Mouse (Mus musculus) heart, embryonic 10.5 days (tissue): ENCODE measurements around the gene Mast4. TPM values are rescaled to one million over a fixed set of nuclear protein-coding genes. Genes with fewer than 3 reads are reported as not detected.

Source experiments
- DNase-seq: peaks from one replicate; pipeline ENCODE4 v3.0.0-alpha.2; 2017; ENCODE audit warnings: low spot score
- H3K27ac ChIP-seq: fragments of 300-500 bp; sonication (generic); 2 replicates; pipeline ENCODE4 v1.5.1; 2016; ENCODE audit warnings: mild to moderate bottlenecking
- H3K27me3 ChIP-seq: fragments of 300-500 bp; sonication (generic); 2 replicates; pipeline ENCODE4 v1.6.1; 2016; ENCODE audit warnings: mild to moderate bottlenecking; ENCODE audit not compliant: poor library complexity, insufficient read depth, severe bottlenecking
- H3K36me3 ChIP-seq: fragments of 300-500 bp; sonication (generic); 2 replicates; pipeline ENCODE4 v1.6.1; 2016; ENCODE audit warnings: mild to moderate bottlenecking, moderate library complexity
- H3K4me1 ChIP-seq: fragments of 300-500 bp; sonication (generic); 2 replicates; pipeline ENCODE4 v1.6.1; 2016; ENCODE audit warnings: mild to moderate bottlenecking
- H3K4me3 ChIP-seq: fragments of 300-500 bp; sonication (generic); 2 replicates; pipeline ENCODE4 v1.5.1; 2016; ENCODE audit warnings: mild to moderate bottlenecking, moderate library complexity
- H3K9me3 ChIP-seq: fragments of 300-500 bp; sonication (generic); 2 replicates; pipeline ENCODE4 v1.6.1; 2016; ENCODE audit warnings: mild to moderate bottlenecking, moderate library complexity
- WGBS: fragments of 180-500 bp; shearing (Covaris S2); methylation state at CpG from one replicate; pipeline ENCODE4 v1.1.7; 2016; 5-methylcytosine and 5-hydroxymethylcytosine counted together
- polyA plus RNA-seq: library from polyadenylated mRNA; unstranded; fragments of >200 nt; fragmentation: Nextera tagmentation; extraction: Ambion mirVana; gene quantifications from 2 replicates; pipeline ENCODE4 v1.2.1, GENCODE M21; 2016

Gene Mast4
- polyA plus RNA-seq, 1 experiment from 2014 or later: 33.2 TPM

- no peak for DNase-seq
- Histone ChIP-seq H3K4me3 (peak overlapping the region; percentile 88), H3K27ac (peak overlapping the region; percentile 83), H3K27me3 (peaks cover 31% of the 10 kb centered on the region), H3K9me3 (no peaks in the 10 kb centered on the region), H3K4me1 (peaks cover 24% of the 10 kb centered on the region), H3K36me3 (no peaks in the 10 kb centered on the region)
- under 1% methylated on average over 74 of the region's 74 CpGs for WGBS
These were observed 501 bp downstream of the Mast4 start for GRCm38 (mm10) chr13:103333601-103334391.

- Histone ChIP-seq H3K27me3 (peaks cover 31% of the 10 kb centered on the region), H3K4me3 (peak overlapping the region; percentile 88), H3K36me3 (no peaks in the 10 kb centered on the region), H3K4me1 (peaks cover 24% of the 10 kb centered on the region), H3K27ac (no peak overlapping the region), H3K9me3 (no peaks in the 10 kb centered on the region)
- 3% methylated on average over 17 of the region's 17 CpGs for WGBS
- DNase-seq: no peak
These were observed 1.1 kb downstream of the Mast4 start for GRCm38 (mm10) chr13:103333153-103333552.

- no peak overlapping the region for H3K27ac ChIP-seq
- 7% methylated on average over 9 of the region's 9 CpGs for WGBS
- H3K36me3 ChIP-seq: no peaks in the 10 kb centered on the region
- H3K4me1 ChIP-seq: peaks cover 24% of the 10 kb centered on the region
- no peaks in the 10 kb centered on the region for H3K9me3 ChIP-seq
- H3K4me3 ChIP-seq: peak overlapping the region; percentile 88; the same call in 1 of the 2 replicates
- peaks cover 31% of the 10 kb centered on the region for H3K27me3 ChIP-seq
- no peak for DNase-seq
These were observed 1.6 kb downstream of the Mast4 start for GRCm38 (mm10) chr13:103332731-103333130.

- 60% methylated on average over 7 of the region's 7 CpGs for WGBS
- peaks cover 29% of the 10 kb centered on the region for H3K27me3 ChIP-seq
- no peak overlapping the region for H3K27ac ChIP-seq
- H3K36me3 ChIP-seq: no peaks in the 10 kb centered on the region
- no peak for DNase-seq
- no peaks in the 10 kb centered on the region for H3K9me3 ChIP-seq
- peaks cover 31% of the 10 kb centered on the region for H3K4me1 ChIP-seq
- H3K4me3 ChIP-seq: no peak overlapping the region
These were observed 3.2 kb downstream of the Mast4 start for GRCm38 (mm10) chr13:103331096-103331495.

- Histone ChIP-seq H3K27ac (no peak overlapping the region), H3K27me3 (peaks cover 20% of the 10 kb centered on the region), H3K4me3 (no peak overlapping the region), H3K36me3 (no peaks in the 10 kb centered on the region), H3K9me3 (no peaks in the 10 kb centered on the region), H3K4me1 (peaks cover 12% of the 10 kb centered on the region; the same call in 1 of the 2 replicates)
- DNase-seq: no peak
- 78% methylated on average over 16 of the region's 16 CpGs for WGBS
These were observed 6.0 kb downstream of the Mast4 start for GRCm38 (mm10) chr13:103328299-103328698.

GRCm38 (mm10) chr13:103327843-103328242, 6.5 kb downstream of the Mast4 start:
- WGBS: 76% methylated on average over 9 of the region's 9 CpGs

GRCm38 (mm10) chr13:103326186-103326585, 8.1 kb downstream of the Mast4 start:
- WGBS: 74% methylated on average over 13 of the region's 13 CpGs
- Histone ChIP-seq H3K4me3 (no peak overlapping the region), H3K9me3 (no peaks in the 10 kb centered on the region), H3K27ac (no peak overlapping the region), H3K36me3 (no peaks in the 10 kb centered on the region), H3K27me3 (no peaks in the 10 kb centered on the region), H3K4me1 (0 out of 2 replicates have a peak, but pooled peaks cover 7% of the 10 kb centered on the region)
- no peak for DNase-seq

More at GRCm38 (mm10) chr13:103327843-103328242, 6.5 kb downstream of the Mast4 start:
- H3K4me3 ChIP-seq: no peak overlapping the region
- peaks cover 8% of the 10 kb centered on the region; the same call in 1 of the 2 replicates for H3K4me1 ChIP-seq
- H3K36me3 ChIP-seq: no peaks in the 10 kb centered on the region
- peaks cover 15% of the 10 kb centered on the region for H3K27me3 ChIP-seq
- no peaks in the 10 kb centered on the region for H3K9me3 ChIP-seq
- DNase-seq: no peak
- H3K27ac ChIP-seq: no peak overlapping the region

GRCm38 (mm10) chr13:103319881-103320280, 14.4 kb downstream of the Mast4 start:
- Histone ChIP-seq H3K36me3 (no peaks in the 10 kb centered on the region), H3K4me3 (no peak overlapping the region), H3K4me1 (peaks cover 26% of the 10 kb centered on the region), H3K27me3 (no peaks in the 10 kb centered on the region), H3K9me3 (no peaks in the 10 kb centered on the region), H3K27ac (peak overlapping the region; percentile 4; the same call in 1 of the 2 replicates)
- 74% methylated on average over 9 of the region's 9 CpGs for WGBS
- DNase-seq: no peak

- no peaks in the 10 kb centered on the region for H3K27me3 ChIP-seq
- no peaks in the 10 kb centered on the region for H3K9me3 ChIP-seq
- H3K4me1 ChIP-seq: peaks cover 28% of the 10 kb centered on the region
- no peak overlapping the region for H3K4me3 ChIP-seq
- WGBS: 27% methylated on average over 2 of the region's 3 CpGs
- no peak overlapping the region for H3K27ac ChIP-seq
- DNase-seq: no peak
- H3K36me3 ChIP-seq: no peaks in the 10 kb centered on the region
These were observed 15.0 kb downstream of the Mast4 start for GRCm38 (mm10) chr13:103319317-103319716.

GRCm38 (mm10) chr13:103316777-103317367, 17.4 kb downstream of the Mast4 start:
- no peaks in the 10 kb centered on the region for H3K36me3 ChIP-seq
- no peaks in the 10 kb centered on the region for H3K9me3 ChIP-seq
- 45% methylated on average over 3 of the region's 3 CpGs for WGBS
- DNase-seq: no peak
- no peak overlapping the region for H3K4me3 ChIP-seq
- no peaks in the 10 kb centered on the region for H3K27me3 ChIP-seq
- H3K4me1 ChIP-seq: peaks cover 28% of the 10 kb centered on the region
- H3K27ac ChIP-seq: no peak overlapping the region

GRCm38 (mm10) chr13:103315113-103315708, 19.1 kb downstream of the Mast4 start:
- Histone ChIP-seq H3K4me3 (no peak overlapping the region), H3K36me3 (no peaks in the 10 kb centered on the region), H3K27me3 (no peaks in the 10 kb centered on the region), H3K9me3 (no peaks in the 10 kb centered on the region), H3K4me1 (peaks cover 28% of the 10 kb centered on the region), H3K27ac (no peak overlapping the region)
- DNase-seq: no peak
- 49% methylated on average over 10 of the region's 10 CpGs for WGBS

- DNase-seq: no peak
- WGBS: 84% methylated on average over 4 of the region's 4 CpGs
- Histone ChIP-seq H3K4me1 (no peaks in the 10 kb centered on the region), H3K27me3 (no peaks in the 10 kb centered on the region), H3K36me3 (no peaks in the 10 kb centered on the region), H3K27ac (no peak overlapping the region), H3K9me3 (no peaks in the 10 kb centered on the region), H3K4me3 (no peak overlapping the region)
These were observed 26.0 kb downstream of the Mast4 start for GRCm38 (mm10) chr13:103308296-103308695.

GRCm38 (mm10) chr13:103303826-103304225, 30.5 kb downstream of the Mast4 start:
- DNase-seq: no peak
- H3K27ac ChIP-seq: no peak overlapping the region
- no peaks in the 10 kb centered on the region for H3K9me3 ChIP-seq
- H3K4me1 ChIP-seq: 0 out of 2 replicates have a peak, but pooled peaks cover 5% of the 10 kb centered on the region
- 84% methylated on average over 9 of the region's 9 CpGs for WGBS
- no peaks in the 10 kb centered on the region for H3K27me3 ChIP-seq
- no peak overlapping the region for H3K4me3 ChIP-seq
- no peaks in the 10 kb centered on the region for H3K36me3 ChIP-seq
